Mouse (Mus musculus) hindbrain, embryonic 14.5 days (tissue): Measurements from ENCODE around the gene Kctd17. TPM values are rescaled to one million over a fixed set of nuclear protein-coding genes. Genes with fewer than 3 reads are reported as not detected.

ENCODE experiments used
- ATAC-seq: fragments of 200-750 bp; cut with Nextera tagmentation; 2 replicates; pipeline ENCODE4 v1.8.0; 2017; ENCODE audit warnings: moderate number of reproducible peaks, mild to moderate bottlenecking, moderate TSS enrichment, moderate library complexity; ENCODE audit not compliant: low FRiP score
- DNase-seq: peaks from one replicate; pipeline ENCODE4 v3.0.0-alpha.2; 2015; ENCODE audit warnings: low spot score
- H3K27ac ChIP-seq: fragments of 300-500 bp; sonication (generic); 2 replicates; pipeline ENCODE4 v1.5.1; 2014; ENCODE audit warnings: mild to moderate bottlenecking, moderate library complexity
- H3K27me3 ChIP-seq: fragments of 300-500 bp; sonication (generic); 2 replicates; pipeline ENCODE4 v1.6.1; 2014; ENCODE audit warnings: mild to moderate bottlenecking, low read length, mixed read lengths; ENCODE audit not compliant: control insufficient read depth, insufficient read depth
- H3K36me3 ChIP-seq: fragments of 300-500 bp; sonication (generic); replicated peaks from 2 replicates; pipeline ENCODE4 v1.6.1; 2014; ENCODE audit not compliant: control insufficient read depth, insufficient read depth
- H3K4me1 ChIP-seq: fragments of 300-500 bp; sonication (generic); replicated peaks from 2 replicates; pipeline ENCODE4 v1.6.1; 2014; ENCODE audit warnings: antibody characterized with exemption, low read length, mixed read lengths; ENCODE audit not compliant: control insufficient read depth, insufficient read depth
- H3K4me2 ChIP-seq: fragments of 300-500 bp; sonication (generic); replicated peaks from 2 replicates; pipeline ENCODE4 v1.6.1; 2014; ENCODE audit warnings: mild to moderate bottlenecking, moderate library complexity
- H3K4me3 ChIP-seq: fragments of 300-500 bp; sonication (generic); replicated peaks from 2 replicates; pipeline ENCODE4 v1.5.1; 2014; ENCODE audit warnings: mild to moderate bottlenecking, low read length
- H3K9ac ChIP-seq: fragments of 300-500 bp; sonication (generic); 2 replicates; pipeline ENCODE4 v1.6.1; 2014
- H3K9me3 ChIP-seq: fragments of 300-500 bp; sonication (generic); 2 replicates; pipeline ENCODE4 v1.6.1; 2016; ENCODE audit warnings: low read length; ENCODE audit not compliant: control insufficient read depth
- WGBS: fragments of 180-500 bp; shearing (Covaris S2); extraction: QIAGEN DNeasy Blood & Tissue Kit; methylation state at CpG from one replicate; pipeline ENCODE4 v1.1.7; 2014; 5-methylcytosine and 5-hydroxymethylcytosine counted together
- polyA plus RNA-seq: library from polyadenylated mRNA; unstranded; fragments of >200 nt; fragmentation: Nextera tagmentation; extraction: Ambion mirVana; gene quantifications from 2 replicates; pipeline ENCODE4 v1.2.1, GENCODE M21; 2014

Gene Kctd17
- polyA plus RNA-seq, 1 experiment from 2014 or later, result 141 TPM

DNA sequence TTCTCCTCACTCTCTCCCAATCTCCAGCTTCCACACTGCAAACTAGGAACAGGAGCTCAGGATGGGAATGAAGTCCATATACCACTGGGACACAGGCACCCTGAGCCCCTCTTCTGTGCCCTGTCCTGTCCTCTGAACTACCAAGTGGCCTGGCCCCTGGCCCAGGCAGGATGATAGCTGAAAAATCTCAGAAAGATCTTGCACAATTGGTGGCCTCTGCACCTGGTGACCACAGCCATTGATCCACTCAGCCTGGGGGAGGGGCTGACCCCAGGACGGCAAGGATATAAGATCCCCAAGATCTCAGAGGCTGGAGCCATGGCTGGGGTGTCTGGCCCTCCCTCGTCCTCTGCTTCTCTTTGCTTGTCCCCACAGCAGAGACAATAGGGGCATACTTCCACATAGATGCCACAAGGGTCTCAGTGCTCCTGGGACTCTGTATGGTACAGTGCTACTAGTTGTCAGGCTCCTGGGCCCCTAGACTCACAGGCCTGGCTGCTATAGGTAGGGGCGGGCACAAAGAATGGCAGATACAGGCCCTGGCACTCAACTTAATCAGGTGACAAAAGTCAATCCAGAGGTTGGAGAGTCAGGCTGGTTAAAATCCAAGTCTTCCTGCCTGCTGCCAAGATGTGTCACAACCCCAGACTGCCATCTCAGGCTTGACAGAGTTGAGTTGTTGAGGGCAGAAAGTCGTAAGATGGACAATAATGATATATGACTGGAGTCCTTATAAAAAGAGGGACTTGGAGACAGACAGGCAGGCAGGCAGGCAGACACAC, 42.3 kb downstream of the Kctd17 start:
- Histone ChIP-seq H3K27me3 (no peaks in the 10 kb centered on the region), H3K27ac (no peak overlapping the region), H3K4me1 (no peaks in the 10 kb centered on the region), H3K4me2 (no peak overlapping the region), H3K36me3 (no peaks in the 10 kb centered on the region), H3K9me3 (no peaks in the 10 kb centered on the region), H3K4me3 (no peak overlapping the region), H3K9ac (no peak overlapping the region)
- WGBS, result 68% methylated on average over 4 of the region's 4 CpGs
- ATAC-seq (no peak), DNase-seq (no peak)

DNA sequence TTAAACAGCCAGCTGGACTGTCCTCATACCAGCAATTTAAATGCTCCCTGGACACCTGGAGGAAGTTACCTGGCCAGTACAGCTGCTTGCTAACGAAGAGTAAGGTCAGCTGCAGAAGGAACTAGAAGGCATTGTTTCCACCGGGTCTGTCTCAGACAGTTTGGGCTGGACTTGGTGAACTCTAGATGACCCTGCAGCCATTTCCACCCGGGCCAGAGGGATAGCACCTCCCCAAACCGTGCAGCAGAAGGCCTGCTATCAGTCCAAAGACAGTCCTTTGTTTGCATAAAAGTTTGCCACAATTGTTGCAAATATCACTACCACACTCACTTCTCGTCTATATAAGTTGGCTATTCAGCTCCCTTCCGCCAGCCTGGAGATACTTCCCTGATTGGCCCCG, 43.5 kb downstream of the Kctd17 start:
- no peak overlapping the region for H3K4me2 ChIP-seq
- no peak for ATAC-seq
- 55% methylated on average over 7 of the region's 7 CpGs for WGBS
- no peaks in the 10 kb centered on the region for H3K36me3 ChIP-seq
- H3K4me3 ChIP-seq, result no peak overlapping the region
- no peak for DNase-seq
- no peaks in the 10 kb centered on the region for H3K27me3 ChIP-seq
- H3K9ac ChIP-seq, result no peak overlapping the region
- H3K4me1 ChIP-seq, result no peaks in the 10 kb centered on the region
- no peak overlapping the region for H3K27ac ChIP-seq
- no peaks in the 10 kb centered on the region for H3K9me3 ChIP-seq

DNA sequence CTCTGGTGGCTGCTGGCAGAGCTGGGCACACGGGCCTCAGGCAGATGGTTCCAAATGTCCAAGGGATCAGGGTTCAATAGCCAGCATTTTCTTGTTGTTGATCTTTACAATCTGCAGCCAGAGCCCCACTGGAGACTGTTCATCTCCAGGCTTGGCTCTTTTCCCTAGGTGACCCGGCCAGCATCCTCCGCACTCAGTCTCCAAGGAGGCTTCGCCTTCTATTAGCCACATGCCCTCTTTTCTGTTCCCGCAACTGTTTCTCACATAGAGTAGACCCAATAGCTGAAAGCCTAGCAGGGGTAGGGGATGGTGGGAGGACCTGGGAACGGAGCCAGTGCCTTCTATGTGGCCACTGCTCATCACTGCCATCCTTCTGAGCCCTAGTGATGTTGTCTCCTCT, 45.1 kb downstream of the Kctd17 start:
- Histone ChIP-seq H3K4me2 (no peak overlapping the region), H3K9me3 (no peaks in the 10 kb centered on the region), H3K27me3 (no peaks in the 10 kb centered on the region), H3K4me3 (no peak overlapping the region), H3K4me1 (no peaks in the 10 kb centered on the region), H3K27ac (no peak overlapping the region), H3K36me3 (no peaks in the 10 kb centered on the region), H3K9ac (no peak overlapping the region)
- ATAC-seq, result no peak
- DNase-seq, result no peak
- WGBS, result 79% methylated on average over 6 of the region's 6 CpGs

DNA sequence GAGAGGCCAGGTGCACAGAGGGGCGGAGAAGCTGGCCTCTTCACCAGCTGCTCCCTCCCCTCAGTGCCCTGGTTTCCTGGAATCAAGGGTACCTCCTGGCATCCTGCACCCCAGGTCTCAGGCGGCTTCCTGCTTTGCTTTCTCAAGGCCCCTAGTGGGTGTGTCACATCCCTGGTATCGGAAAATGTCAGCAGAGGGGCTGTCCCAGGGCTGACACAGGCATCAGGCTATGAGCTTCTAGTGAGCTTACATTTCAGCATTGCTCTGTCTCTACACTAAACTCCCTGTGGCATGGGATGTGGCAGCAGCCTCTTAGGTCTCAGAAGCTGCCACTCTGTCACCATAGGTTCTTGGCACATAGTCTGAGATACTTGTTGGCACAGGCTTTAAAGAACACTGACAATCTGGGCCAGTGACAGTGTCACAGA, 47.3 kb downstream of the Kctd17 start:
- no peak overlapping the region for H3K4me3 ChIP-seq
- H3K9me3 ChIP-seq, result no peaks in the 10 kb centered on the region
- no peak overlapping the region for H3K4me2 ChIP-seq
- no peaks in the 10 kb centered on the region for H3K36me3 ChIP-seq
- DNase-seq (no peak), ATAC-seq (no peak)
- H3K9ac ChIP-seq, result no peak overlapping the region
- H3K4me1 ChIP-seq, result no peaks in the 10 kb centered on the region
- 68% methylated on average over 3 of the region's 3 CpGs for WGBS
- H3K27ac ChIP-seq, result no peak overlapping the region
- no peaks in the 10 kb centered on the region for H3K27me3 ChIP-seq

DNA sequence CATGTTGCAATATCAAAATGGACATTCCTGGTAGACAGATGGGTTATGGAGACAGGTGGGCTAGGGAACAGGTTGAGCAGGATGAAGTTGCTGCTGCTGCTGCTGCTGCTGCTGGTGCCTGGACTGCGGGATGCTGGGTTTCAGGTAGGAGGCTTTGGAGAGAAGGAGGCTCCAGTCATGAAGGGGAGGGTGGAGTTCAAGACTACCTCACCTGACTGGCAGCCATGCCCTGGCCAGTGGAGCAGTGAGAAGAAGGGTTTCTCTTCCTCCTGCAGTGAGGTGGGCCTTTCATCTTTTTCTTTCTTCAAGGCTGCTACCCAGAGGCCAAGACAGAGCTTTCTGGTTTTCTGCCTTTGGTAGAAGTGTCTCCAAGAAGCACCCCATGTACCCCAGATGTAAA, 48.5 kb downstream of the Kctd17 start:
- ATAC-seq, result no peak
- Histone ChIP-seq H3K9me3 (no peaks in the 10 kb centered on the region), H3K27me3 (no peaks in the 10 kb centered on the region), H3K9ac (no peak overlapping the region), H3K4me2 (no peak overlapping the region), H3K4me3 (no peak overlapping the region), H3K27ac (no peak overlapping the region), H3K4me1 (no peaks in the 10 kb centered on the region), H3K36me3 (no peaks in the 10 kb centered on the region)
- WGBS, result 90% methylated on average over 1 of the region's 1 CpGs
- DNase-seq, result no peak

DNA sequence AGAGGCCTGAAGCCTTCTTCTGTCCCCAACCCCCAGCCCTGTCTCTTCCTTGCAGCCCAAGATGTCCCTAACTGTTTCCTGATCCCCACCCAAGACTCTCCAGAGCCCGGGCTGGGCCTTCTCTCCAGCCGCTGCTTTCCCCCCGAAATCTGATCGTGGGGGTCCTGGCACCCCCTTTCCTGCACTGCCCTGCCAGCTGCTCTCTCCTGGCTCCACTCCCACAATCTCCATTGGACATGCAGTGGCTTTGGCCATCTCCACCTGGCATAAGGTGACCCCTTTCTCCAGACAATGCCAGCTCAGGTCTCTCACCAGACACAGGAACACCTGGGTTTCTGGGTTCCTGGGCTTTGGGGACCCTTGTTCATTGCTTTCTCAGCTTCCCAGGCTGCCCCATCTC, 49.7 kb downstream of the Kctd17 start:
- 86% methylated on average over 4 of the region's 4 CpGs for WGBS
- H3K27me3 ChIP-seq, result no peaks in the 10 kb centered on the region
- H3K4me2 ChIP-seq, result no peak overlapping the region
- no peak overlapping the region for H3K27ac ChIP-seq
- H3K4me1 ChIP-seq, result no peaks in the 10 kb centered on the region
- no peak for ATAC-seq
- no peaks in the 10 kb centered on the region for H3K36me3 ChIP-seq
- H3K9me3 ChIP-seq, result no peaks in the 10 kb centered on the region
- DNase-seq, result no peak
- H3K4me3 ChIP-seq, result no peak overlapping the region
- H3K9ac ChIP-seq, result no peak overlapping the region

DNA sequence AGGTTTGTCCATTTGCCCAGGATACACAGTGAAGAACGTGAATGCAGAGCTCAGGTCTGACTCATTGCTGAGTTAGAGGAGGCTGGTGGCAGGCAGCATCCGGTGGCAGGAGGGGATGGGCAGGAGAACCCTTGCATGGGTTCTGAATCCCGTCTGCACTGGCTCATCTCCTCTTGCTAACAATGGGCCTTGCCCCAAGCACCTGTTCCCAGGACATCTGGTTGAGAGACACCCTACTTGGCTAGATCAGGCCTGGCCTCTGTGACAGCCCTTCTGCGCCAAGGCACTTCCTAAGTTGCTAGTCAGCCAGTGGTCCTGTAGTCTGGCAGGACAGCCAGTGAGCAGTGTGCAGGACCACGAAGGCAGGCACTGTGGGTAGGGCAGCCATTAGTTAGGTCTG, 51.1 kb downstream of the Kctd17 start:
- H3K27me3 ChIP-seq, result no peaks in the 10 kb centered on the region
- DNase-seq (no peak), ATAC-seq (no peak)
- H3K9me3 ChIP-seq, result no peaks in the 10 kb centered on the region
- H3K36me3 ChIP-seq, result no peaks in the 10 kb centered on the region
- H3K4me1 ChIP-seq, result no peaks in the 10 kb centered on the region
- H3K4me3 ChIP-seq, result no peak overlapping the region
- 84% methylated on average over 5 of the region's 5 CpGs for WGBS
- no peak overlapping the region for H3K27ac ChIP-seq
- no peak overlapping the region for H3K4me2 ChIP-seq
- no peak overlapping the region for H3K9ac ChIP-seq

DNA sequence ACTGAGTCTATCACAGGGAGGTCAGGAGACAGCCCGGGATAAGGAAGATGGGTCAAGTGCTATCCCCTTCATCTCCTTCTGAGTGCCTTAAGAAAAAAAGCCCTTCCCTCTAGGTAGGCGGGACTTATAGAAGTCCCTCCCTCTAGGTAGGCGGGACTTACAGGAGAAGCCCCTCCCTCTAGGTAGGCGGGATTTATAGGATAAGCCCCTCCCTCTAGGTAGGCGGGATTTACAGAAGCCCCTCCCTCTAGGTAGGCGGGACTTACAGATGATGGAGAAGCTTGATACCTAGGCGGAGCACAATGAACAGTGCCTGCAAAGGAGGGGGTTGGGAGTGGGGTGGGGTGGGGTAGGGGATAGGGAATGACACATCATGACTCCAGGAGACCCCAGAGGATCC, 51.7 kb downstream of the Kctd17 start:
- H3K27ac ChIP-seq, result no peak overlapping the region
- peak; percentile 24; the same call in 1 of the 2 replicates for ATAC-seq
- H3K36me3 ChIP-seq, result no peaks in the 10 kb centered on the region
- no peaks in the 10 kb centered on the region for H3K27me3 ChIP-seq
- DNase-seq, result no peak
- H3K9ac ChIP-seq, result no peak overlapping the region
- no peak overlapping the region for H3K4me3 ChIP-seq
- H3K4me1 ChIP-seq, result no peaks in the 10 kb centered on the region
- H3K4me2 ChIP-seq, result no peak overlapping the region
- WGBS, result 72% methylated on average over 7 of the region's 7 CpGs
- H3K9me3 ChIP-seq, result no peaks in the 10 kb centered on the region

DNA sequence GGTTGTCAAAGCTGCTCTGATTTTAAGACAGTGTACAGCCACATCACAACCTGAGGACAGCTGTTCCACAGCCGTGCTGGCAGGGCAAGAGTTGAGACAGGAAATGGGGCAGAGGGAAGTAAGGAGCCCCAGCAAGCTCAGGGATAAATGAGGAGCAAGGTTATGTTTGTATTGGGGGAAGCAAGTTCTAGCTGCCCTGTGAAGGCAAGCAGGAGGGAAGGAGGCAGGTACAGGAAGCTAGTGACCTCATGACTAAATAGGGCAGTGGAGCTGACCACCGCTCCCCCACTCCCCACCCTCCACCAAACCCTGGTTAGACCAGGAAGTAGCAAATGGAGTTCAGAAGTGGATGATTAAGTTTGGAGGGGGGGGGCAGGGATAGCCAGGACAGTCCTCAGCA, 52.6 kb downstream of the Kctd17 start:
- H3K4me2 ChIP-seq, result no peak overlapping the region
- H3K4me3 ChIP-seq, result no peak overlapping the region
- no peaks in the 10 kb centered on the region for H3K9me3 ChIP-seq
- DNase-seq, result no peak
- H3K9ac ChIP-seq, result no peak overlapping the region
- no peak for ATAC-seq
- H3K27ac ChIP-seq, result no peak overlapping the region
- no peaks in the 10 kb centered on the region for H3K4me1 ChIP-seq
- no peaks in the 10 kb centered on the region for H3K27me3 ChIP-seq
- WGBS, result 83% methylated on average over 2 of the region's 2 CpGs
- no peaks in the 10 kb centered on the region for H3K36me3 ChIP-seq
